Mouse (Mus musculus) CH12.LX (cell line): ENCODE measurements around the gene Bzw1. TPM values are rescaled to one million over a fixed set of nuclear protein-coding genes. Genes with fewer than 3 reads are reported as not detected.

Source experiments
- DNase-seq: peaks from one replicate; pipeline ENCODE4 v3.0.0-alpha.2; 2013; ENCODE audit errors: extremely low read depth
- H3K27ac ChIP-seq: 2 replicates; pipeline ENCODE4 v1.5.1; 2012; ENCODE audit warnings: low read depth, mild to moderate bottlenecking, control low read depth, moderate library complexity; ENCODE audit not compliant: insufficient read depth
- H3K27me3 ChIP-seq: replicated peaks from 2 replicates; pipeline ENCODE3; 2012; ENCODE audit warnings: inconsistent platforms
- H3K36me3 ChIP-seq, 2 experiments: replicated peaks in 1 of 2; 2 replicates each; pipeline versions ENCODE3 to v1.6.1; 2012; ENCODE audit warnings: inconsistent platforms in 1 of 2, low read length in 1 of 2, mild to moderate bottlenecking in 1 of 2, mixed read lengths in 1 of 2, moderate library complexity in 1 of 2; ENCODE audit not compliant: control insufficient read depth in 1 of 2, insufficient read depth in 1 of 2
- H3K4me1 ChIP-seq, 2 experiments: 2 replicates each; pipeline ENCODE4 v1.6.1; 2012; ENCODE audit warnings: inconsistent platforms in 1 of 2, moderate library complexity in 1 of 2; ENCODE audit not compliant: insufficient read depth in 2 of 2, control insufficient read depth in 1 of 2
- H3K4me2 ChIP-seq: 2 replicates; pipeline ENCODE4 v1.6.1; 2012; ENCODE audit warnings: low read depth, mild to moderate bottlenecking, control low read depth; ENCODE audit not compliant: poor library complexity, insufficient read depth, severe bottlenecking
- H3K4me3 ChIP-seq, 3 experiments: fragments of 150-350 bp in 1 of 3; sonication (generic) in 1 of 3; replicated peaks in 1 of 3; 2 replicates each; pipeline versions ENCODE3 to v1.5.1; 2011 to 2012; ENCODE audit warnings: low read depth in 2 of 3, low read length in 2 of 3, mild to moderate bottlenecking in 2 of 3, moderate library complexity in 2 of 3, control low read depth in 1 of 3, improper control_type of control experiment in 1 of 3, inconsistent platforms in 1 of 3, mixed read lengths in 1 of 3; ENCODE audit not compliant: poor library complexity in 1 of 3
- H3K79me2 ChIP-seq: replicated peaks from 2 replicates; pipeline ENCODE4 v1.6.1; 2012; ENCODE audit warnings: mild to moderate bottlenecking, moderate library complexity; ENCODE audit not compliant: control insufficient read depth, poor library complexity, insufficient read depth, severe bottlenecking; ENCODE audit errors: extremely low read depth
- H3K9ac ChIP-seq: 2 replicates; pipeline ENCODE4 v1.6.1; 2012; ENCODE audit warnings: low read depth, mild to moderate bottlenecking, control low read depth, moderate library complexity; ENCODE audit not compliant: insufficient read depth
- H3K9me3 ChIP-seq: replicated peaks from 2 replicates; pipeline ENCODE3; 2012; ENCODE audit warnings: low read length, inconsistent platforms, mixed read lengths
- CHD1 ChIP-seq: IDR thresholded peaks from 2 replicates; pipeline ENCODE4 v1.6.1; 2012; ENCODE audit warnings: low read depth, low read length, improper control_type of control experiment, inconsistent platforms
- CHD2 ChIP-seq: IDR thresholded peaks from 2 replicates; pipeline ENCODE4 v1.6.1; 2011; ENCODE audit warnings: low read length, improper control_type of control experiment
- CTCF ChIP-seq, 2 experiments: IDR thresholded peaks in 1 of 2; conservative IDR thresholded peaks in 1 of 2; 2 replicates each; pipeline ENCODE4 v1.5.1; 2011 to 2012; ENCODE audit warnings: low read depth in 2 of 2, low read length in 2 of 2, improper control_type of control experiment in 1 of 2, inconsistent platforms in 1 of 2, mild to moderate bottlenecking in 1 of 2, moderate library complexity in 1 of 2
- E2F4 ChIP-seq: IDR thresholded peaks from 2 replicates; pipeline ENCODE4 v1.6.1; 2011; ENCODE audit warnings: low read depth, low read length, improper control_type of control experiment; ENCODE audit not compliant: insufficient replicate concordance
- ELF1 ChIP-seq: IDR thresholded peaks from 2 replicates; pipeline ENCODE4 v1.6.1; 2014; ENCODE audit warnings: low read depth, mild to moderate bottlenecking, inconsistent platforms, low read length, improper control_type of control experiment
- EP300 ChIP-seq: IDR thresholded peaks from 2 replicates; pipeline ENCODE4 v1.6.1; 2011; ENCODE audit warnings: low read length, improper control_type of control experiment
- ETS1 ChIP-seq: conservative IDR thresholded peaks from 2 replicates; pipeline ENCODE4 v1.6.1; 2012; ENCODE audit warnings: low read depth, mild to moderate bottlenecking, inconsistent platforms, low read length, improper control_type of control experiment, moderate library complexity
- GABPA ChIP-seq: IDR thresholded peaks from 2 replicates; pipeline ENCODE4 v1.6.1; 2012; ENCODE audit warnings: low read depth, low read length, improper control_type of control experiment, inconsistent platforms; ENCODE audit not compliant: insufficient replicate concordance
- HCFC1 ChIP-seq: IDR thresholded peaks from 2 replicates; pipeline ENCODE4 v1.6.1; 2012; ENCODE audit warnings: low read depth, mild to moderate bottlenecking, inconsistent platforms, low read length, improper control_type of control experiment
- JUN ChIP-seq: IDR thresholded peaks from 2 replicates; pipeline ENCODE4 v1.6.1; 2011; ENCODE audit warnings: low read depth, mild to moderate bottlenecking, low read length, improper control_type of control experiment, moderate library complexity; ENCODE audit not compliant: insufficient read depth
- JUND ChIP-seq: conservative IDR thresholded peaks from 2 replicates; pipeline ENCODE4 v1.6.1; 2011; ENCODE audit warnings: low read depth, low read length, improper control_type of control experiment
- KAT2A ChIP-seq: IDR thresholded peaks from 2 replicates; pipeline ENCODE4 v1.6.1; 2012; ENCODE audit warnings: low read length, improper control_type of control experiment, inconsistent platforms; ENCODE audit not compliant: insufficient replicate concordance
- MXI1 ChIP-seq: IDR thresholded peaks from 2 replicates; pipeline ENCODE4 v1.6.1; 2011; ENCODE audit warnings: mild to moderate bottlenecking, low read depth, low read length, improper control_type of control experiment
- MYC ChIP-seq: IDR thresholded peaks from 2 replicates; pipeline ENCODE4 v1.6.1; 2011; ENCODE audit warnings: low read depth, mild to moderate bottlenecking, improper control_type of control experiment, low read length
- NELFE ChIP-seq: IDR thresholded peaks from 2 replicates; pipeline ENCODE4 v1.6.1; 2011; ENCODE audit warnings: low read depth, low read length, improper control_type of control experiment
- PAX5 ChIP-seq: IDR thresholded peaks from 2 replicates; pipeline ENCODE4 v1.6.1; 2012; ENCODE audit warnings: low read length, inconsistent platforms, mixed read lengths
- SIN3A ChIP-seq: IDR thresholded peaks from 2 replicates; pipeline ENCODE4 v1.6.1; 2012; ENCODE audit warnings: low read length, improper control_type of control experiment, inconsistent platforms
- SMC3 ChIP-seq: IDR thresholded peaks from 2 replicates; pipeline ENCODE4 v1.6.1; 2011; ENCODE audit warnings: low read depth, low read length, improper control_type of control experiment
- TBP ChIP-seq: conservative IDR thresholded peaks from 2 replicates; pipeline ENCODE4 v1.6.1; 2011; ENCODE audit warnings: low read depth, low read length, improper control_type of control experiment
- TCF12 ChIP-seq: IDR thresholded peaks from 2 replicates; pipeline ENCODE4 v1.6.1; 2014; ENCODE audit warnings: low read depth, mild to moderate bottlenecking, inconsistent platforms, low read length, improper control_type of control experiment
- UBTF ChIP-seq: IDR thresholded peaks from 2 replicates; pipeline ENCODE4 v1.6.1; 2012; ENCODE audit warnings: low read depth, mild to moderate bottlenecking, inconsistent platforms, low read length, improper control_type of control experiment, moderate library complexity
- ZC3H11A ChIP-seq: IDR thresholded peaks from 2 replicates; pipeline ENCODE4 v1.6.1; 2012; ENCODE audit warnings: low read depth, mild to moderate bottlenecking, inconsistent platforms, low read length, improper control_type of control experiment
- dilution Hi-C: fragments of 300-500 bp; cut with MboI; formaldehyde crosslinking; loops from 2 replicates; pipeline ENCODE4 v1.14.3; 2020; ENCODE audit warnings: low sequenced_read_pairs; ENCODE audit not compliant: extremely low pct_unique_long_range_greater_than_20kb, extremely low pct_ligation_motif_present
- in situ Hi-C: fragments of 300-500 bp; cut with MboI; formaldehyde crosslinking; loops from 3 replicates; pipeline ENCODE4 v1.14.3; 2019; ENCODE audit warnings: low sequenced_read_pairs, low pct_ligation_motif_present, low pct_unique_long_range_greater_than_20kb, mixed read lengths
- polyA plus RNA-seq: library from polyadenylated mRNA; unstranded; fragments of >175 nt; gene quantifications from 2 replicates; pipeline ENCODE4 v1.2.1, GENCODE M21; 2012; ENCODE audit warnings: low read depth; ENCODE audit not compliant: insufficient read length
- total RNA-seq, 2 experiments: library from RNA; depleted of rRNA; stranded (reverse); fragments of 300-350 nt in 1 of 2; fragments of >200 nt in 1 of 2; gene quantifications; 2 replicates each; pipeline ENCODE4 v1.2.3; 2012 to 2014

Bzw1 gene
- total and polyA plus RNA-seq, 3 experiments = 104 to 252 (median 225) TPM

DNA sequence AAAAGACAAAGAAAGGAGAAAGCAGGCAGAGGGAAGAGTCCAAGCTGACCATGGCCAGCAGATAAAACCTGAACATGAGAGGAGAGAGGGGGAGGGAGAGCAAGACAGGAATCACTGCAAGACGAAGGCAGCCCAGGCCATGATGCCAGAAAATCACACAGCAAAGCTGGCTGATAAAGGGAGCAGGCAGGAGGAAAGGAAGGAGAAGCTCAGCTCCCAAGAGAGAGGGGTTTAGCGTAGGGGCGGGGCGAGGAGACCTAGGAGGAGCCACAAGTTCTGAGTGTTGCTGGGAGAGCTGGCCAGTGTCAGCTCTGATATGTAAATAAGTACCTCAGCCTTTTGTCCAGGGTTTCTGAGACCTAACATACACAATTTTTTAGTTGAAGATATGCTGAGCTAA lies 30.4 kb upstream of the Bzw1 start:
- TF ChIP-seq TCF12 = no peak
- TF ChIP-seq ZC3H11A = no peak
- TF ChIP-seq JUND = no peak
- TF ChIP-seq ETS1 = no peak
- no peak for TF ChIP-seq PAX5
- TF ChIP-seq MXI1 = no peak
- TF ChIP-seq JUN = no peak
- TF ChIP-seq GABPA = no peak
- no peak for TF ChIP-seq CHD1
- no peak for TF ChIP-seq KAT2A
- TF ChIP-seq UBTF = no peak
- TF ChIP-seq CTCF (conservative IDR thresholded peaks at IDR 0.05 in 1 of 2, IDR thresholded peaks at IDR 0.05 in 1 of 2; ENCODE audit: low read depth in 2 of 2, low read length in 2 of 2) = no peak
- no peak for TF ChIP-seq SMC3
- peaks cover 0 to 11% of the 10 kb centered on the region in 2 experiments; a peak in 2 of 4 replicates for H3K4me1 ChIP-seq
- no peaks in the 10 kb centered on the region for H3K79me2 ChIP-seq
- no peak for DNase-seq
- in situ Hi-C loops (no loop called here), dilution Hi-C loops (no loop called here)
- no peaks in the 10 kb centered on the region for H3K36me3 ChIP-seq
- H3K4me2 ChIP-seq = no peak overlapping the region
- H3K9ac ChIP-seq = no peak overlapping the region
- H3K27ac ChIP-seq = no peak overlapping the region
- peaks cover 2% of the 10 kb centered on the region for H3K9me3 ChIP-seq
- H3K27me3 ChIP-seq = no peaks in the 10 kb centered on the region
- no peak overlapping the region for H3K4me3 ChIP-seq

DNA sequence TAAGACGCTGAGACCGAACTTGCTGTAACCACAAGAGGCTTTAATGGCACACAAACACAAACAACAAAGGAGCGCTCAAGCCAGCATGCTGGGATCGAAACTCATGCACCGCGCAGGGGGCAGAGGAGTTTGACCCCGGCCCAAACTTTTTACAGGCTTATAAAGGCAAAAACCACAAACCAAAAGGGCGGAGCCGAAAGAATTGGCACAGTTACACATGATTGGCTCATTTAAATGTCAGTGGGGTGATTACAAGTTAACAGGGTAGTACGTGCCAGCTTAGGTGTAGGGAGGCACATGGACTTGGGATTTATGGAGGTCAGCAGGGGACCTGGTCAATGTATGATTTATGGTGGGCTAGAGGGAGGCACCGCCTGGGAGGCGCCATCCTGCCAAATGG lies 28.1 kb upstream of the Bzw1 start:
- H3K27ac ChIP-seq = no peak overlapping the region
- peaks cover 0 to 13% of the 10 kb centered on the region in 2 experiments; a peak in 2 of 4 replicates for H3K4me1 ChIP-seq
- H3K79me2 ChIP-seq = no peaks in the 10 kb centered on the region
- TF ChIP-seq SIN3A (no peak), SMC3 (no peak), TBP (no peak), CHD2 (no peak), NELFE (no peak), ELF1 (no peak), E2F4 (no peak), TCF12 (no peak), CHD1 (no peak), MXI1 (no peak), HCFC1 (no peak), MYC (no peak), CTCF (conservative IDR thresholded peaks at IDR 0.05 in 1 of 2, IDR thresholded peaks at IDR 0.05 in 1 of 2; ENCODE audit: low read depth in 2 of 2, low read length in 2 of 2) (no peak), GABPA (no peak), KAT2A (no peak), EP300 (no peak), PAX5 (no peak), JUND (no peak)
- H3K27me3 ChIP-seq = no peaks in the 10 kb centered on the region
- peaks cover 4% of the 10 kb centered on the region for H3K9me3 ChIP-seq
- H3K9ac ChIP-seq = no peak overlapping the region
- no peak for DNase-seq
- no peak overlapping the region for H3K4me2 ChIP-seq
- H3K36me3 ChIP-seq = no peaks in the 10 kb centered on the region
- no peak overlapping the region for H3K4me3 ChIP-seq
- dilution Hi-C loops (no loop called here), in situ Hi-C loops (no loop called here)
